In the genomic region with DNA sequence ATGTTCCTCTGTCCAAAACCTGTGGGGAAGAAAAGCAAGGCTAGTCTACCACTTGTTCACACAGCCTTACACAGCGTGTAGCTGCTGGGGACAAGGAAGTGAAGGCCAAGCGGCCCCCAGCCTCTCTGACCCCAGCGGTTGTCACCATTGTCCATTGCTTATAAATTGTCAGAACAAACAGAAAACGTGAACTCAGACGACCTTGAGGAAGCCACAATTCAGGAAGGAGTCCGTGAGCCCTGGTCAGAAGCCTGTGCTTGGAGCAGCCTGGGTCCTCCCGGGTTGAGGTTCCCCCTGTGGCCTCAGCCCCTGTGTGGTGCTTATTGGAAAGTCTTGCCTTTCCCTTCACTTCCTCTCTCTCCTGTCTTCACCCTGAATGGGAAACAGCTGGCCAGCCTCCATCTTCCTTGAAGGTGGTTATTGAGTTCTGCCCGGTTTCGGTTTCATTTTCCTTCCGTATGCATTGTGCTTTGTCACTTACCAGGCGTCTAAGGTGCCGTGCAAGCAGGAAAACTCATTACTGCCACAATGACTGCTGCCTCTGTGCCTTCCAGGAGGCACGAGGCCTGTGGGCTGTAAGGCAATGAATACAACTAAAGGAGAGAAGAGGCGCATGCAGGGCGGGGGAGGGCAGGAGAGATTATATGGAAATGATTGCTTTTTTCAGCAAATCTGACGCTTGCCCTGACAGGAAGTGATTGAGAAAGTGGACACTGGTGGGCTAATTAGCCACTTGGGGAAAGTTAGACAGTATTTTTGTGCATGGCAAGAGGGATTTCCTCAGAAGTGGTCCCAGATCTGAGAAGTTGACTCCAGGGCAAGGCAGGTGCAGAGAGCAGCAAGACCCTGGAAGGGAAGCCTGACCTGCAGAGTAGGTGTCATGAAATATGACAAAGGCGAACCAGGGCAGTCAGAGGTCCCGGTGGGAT, we compare ENCODE assay signal across 8 mouse cellular contexts.
DNase-seq lines count a peak whose midpoint lies in the region; ATAC-seq and TF ChIP-seq lines count a peak whose summit lies in the region.

No protein-coding gene starts in this region.

- H3K36me3 ChIP-seq in forebrain, embryonic 15.5 days: no peaks in the 10 kb centered on the region
- H3K36me3 ChIP-seq in hindbrain, embryonic 11.5 days (ENCODE audit: control insufficient read depth, insufficient read depth, low read length): no peaks in the 10 kb centered on the region
- no peaks in the 10 kb centered on the region for H3K36me3 ChIP-seq in limb, embryonic 14.5 days (ENCODE audit: control insufficient read depth, insufficient read depth, low read length)
- no peaks in the 10 kb centered on the region for H3K36me3 ChIP-seq in midbrain, embryonic 14.5 days (ENCODE audit: control insufficient read depth, insufficient read depth, low read length)

- H3K27me3 ChIP-seq in forebrain, embryonic 15.5 days: no peaks in the 10 kb centered on the region
- no peaks in the 10 kb centered on the region for H3K27me3 ChIP-seq in hindbrain, embryonic 11.5 days (ENCODE audit: control insufficient read depth, insufficient read depth, low read length)
- no peaks in the 10 kb centered on the region; the same call in 1 of the 2 replicates for H3K27me3 ChIP-seq in limb, embryonic 14.5 days (ENCODE audit: control insufficient read depth, insufficient read depth, low read length)
- H3K27me3 ChIP-seq in midbrain, embryonic 14.5 days (ENCODE audit: control insufficient read depth, insufficient read depth, low read length): no peaks in the 10 kb centered on the region

- H3K4me1 ChIP-seq in forebrain, embryonic 15.5 days: peaks cover 17% of the 10 kb centered on the region
- peaks cover 2% of the 10 kb centered on the region; the same call in 1 of the 2 replicates for H3K4me1 ChIP-seq in hindbrain, embryonic 11.5 days (replicated peaks; ENCODE audit: control insufficient read depth, insufficient read depth, low read length)
- H3K4me1 ChIP-seq in limb, embryonic 14.5 days (ENCODE audit: control insufficient read depth, insufficient read depth, low read length): peaks cover 13% of the 10 kb centered on the region
- peaks cover 3% of the 10 kb centered on the region; the same call in 1 of the 2 replicates for H3K4me1 ChIP-seq in midbrain, embryonic 14.5 days (ENCODE audit: control insufficient read depth, insufficient read depth, low read length)

- peak overlapping the region; percentile 15; the same call in 1 of the 2 replicates for H3K4me2 ChIP-seq in forebrain, embryonic 15.5 days (replicated peaks)
- no peak overlapping the region for H3K4me2 ChIP-seq in hindbrain, embryonic 11.5 days (replicated peaks; ENCODE audit: low read depth, low read length)
- H3K4me2 ChIP-seq in limb, embryonic 14.5 days (replicated peaks; ENCODE audit: low read depth, low read length, severe bottlenecking): peak overlapping the region; percentile 34
- H3K4me2 ChIP-seq in midbrain, embryonic 14.5 days (ENCODE audit: low read length): no peak overlapping the region

- H3K9ac ChIP-seq in forebrain, embryonic 15.5 days (replicated peaks): no peak overlapping the region
- H3K9ac ChIP-seq in hindbrain, embryonic 11.5 days (ENCODE audit: low read depth, low read length): no peak overlapping the region
- peak overlapping the region; percentile 28; the same call in 1 of the 2 replicates for H3K9ac ChIP-seq in limb, embryonic 14.5 days (ENCODE audit: low read depth, low read length, severe bottlenecking)
- H3K9ac ChIP-seq in midbrain, embryonic 14.5 days (replicated peaks; ENCODE audit: low read length): no peak overlapping the region

- DNase-seq in urinary bladder, adult 18-20 months (ENCODE audit: low spot score in 2 of 2): peak; percentile 4 to 8
- DNase-seq in urinary bladder, adult 2 months (ENCODE audit: low spot score): no peak
- peak; percentile 41 for DNase-seq in hindbrain, embryonic 11.5 days (ENCODE audit: low spot score)
- DNase-seq in limb, embryonic 14.5 days (ENCODE audit: low spot score): peak; percentile 64
- DNase-seq in midbrain, embryonic 14.5 days: peak; percentile 47
- DNase-seq in testis, postnatal 10 days (ENCODE audit: low spot score): peak; percentile 61
- no peak for DNase-seq in left cerebral cortex, postnatal 14 days (ENCODE audit: low spot score in 2 of 2)

- H3K9me3 ChIP-seq in forebrain, embryonic 15.5 days: no peaks in the 10 kb centered on the region
- H3K9me3 ChIP-seq in hindbrain, embryonic 11.5 days (ENCODE audit: control insufficient read depth, low read length): no peaks in the 10 kb centered on the region
- H3K9me3 ChIP-seq in limb, embryonic 14.5 days (ENCODE audit: control insufficient read depth, low read length): no peaks in the 10 kb centered on the region
- no peaks in the 10 kb centered on the region for H3K9me3 ChIP-seq in midbrain, embryonic 14.5 days (ENCODE audit: control insufficient read depth, low read length)

- no peak overlapping the region for H3K27ac ChIP-seq in forebrain, embryonic 15.5 days (replicated peaks)
- H3K27ac ChIP-seq in hindbrain, embryonic 11.5 days (ENCODE audit: low read depth, low read length): 0 out of 2 replicates have a peak overlapping the region, but pooled peaks have one; percentile 12
- H3K27ac ChIP-seq in limb, embryonic 14.5 days (replicated peaks; ENCODE audit: low read depth, low read length): peak overlapping the region; percentile 15; the same call in 1 of the 2 replicates
- H3K27ac ChIP-seq in midbrain, embryonic 14.5 days (replicated peaks; ENCODE audit: low read depth, low read length): no peak overlapping the region

- WGBS in forebrain, embryonic 15.5 days: 37% methylated on average over 18 of the region's 18 CpGs
- WGBS in hindbrain, embryonic 11.5 days: 42% methylated on average over 18 of the region's 18 CpGs
- 36% methylated on average over 18 of the region's 18 CpGs for WGBS in limb, embryonic 14.5 days
- WGBS in midbrain, embryonic 14.5 days: 48% methylated on average over 18 of the region's 18 CpGs

- intact Hi-C loops in left cerebral cortex, postnatal 14 days (cut with DNase I): no loop called here

- no peak for TF ChIP-seq POLR2A in limb, embryonic 14.5 days (IDR thresholded peaks at IDR 0.05; ENCODE audit: borderline replicate concordance, extremely low read depth, insufficient read depth, insufficient read length)

- no peak; the same call in 1 of the 2 replicates for ATAC-seq in forebrain, embryonic 15.5 days (replicated peaks)
- 0 out of 2 replicates have a peak, but pooled peaks have one; percentile 35 for ATAC-seq in hindbrain, embryonic 11.5 days (ENCODE audit: low FRiP score)
- peak; percentile 56; the same call in 1 of the 2 replicates for ATAC-seq in limb, embryonic 14.5 days (ENCODE audit: low FRiP score, low read depth)
- ATAC-seq in midbrain, embryonic 14.5 days (ENCODE audit: low FRiP score, low TSS enrichment): no peak

- no peak overlapping the region for H3K4me3 ChIP-seq in forebrain, embryonic 15.5 days
- no peak overlapping the region for H3K4me3 ChIP-seq in hindbrain, embryonic 11.5 days (ENCODE audit: low read depth, low read length)
- H3K4me3 ChIP-seq in limb, embryonic 14.5 days (replicated peaks; ENCODE audit: low read length): peak overlapping the region; percentile 13
- no peak overlapping the region for H3K4me3 ChIP-seq in midbrain, embryonic 14.5 days (replicated peaks; ENCODE audit: low read depth, low read length)

Comparison
In these comparisons a context has a peak if more than half of its experiments do, and no peak if none do; other contexts are left out.
1. DNase-seq: peak in urinary bladder, adult 18-20 months (2 of 2), hindbrain, embryonic 11.5 days (single experiment), limb, embryonic 14.5 days (single experiment), midbrain, embryonic 14.5 days (single experiment) and testis, postnatal 10 days (single experiment); none in urinary bladder, adult 2 months (single experiment) and left cerebral cortex, postnatal 14 days (0 of 2).
2. ATAC-seq: peak in hindbrain, embryonic 11.5 days (single experiment) and limb, embryonic 14.5 days (single experiment); none in forebrain, embryonic 15.5 days (single experiment) and midbrain, embryonic 14.5 days (single experiment).
3. H3K27ac ChIP-seq: peak in hindbrain, embryonic 11.5 days (single experiment) and limb, embryonic 14.5 days (single experiment); none in forebrain, embryonic 15.5 days (single experiment) and midbrain, embryonic 14.5 days (single experiment).
4. H3K4me2 ChIP-seq: peak in forebrain, embryonic 15.5 days (single experiment) and limb, embryonic 14.5 days (single experiment); none in hindbrain, embryonic 11.5 days (single experiment) and midbrain, embryonic 14.5 days (single experiment).